Mouse (Mus musculus): Measurements from ENCODE around the gene Rbfox2. TPM values are rescaled to one million over a fixed set of nuclear protein-coding genes. Genes with fewer than 3 reads are reported as not detected.

The Rbfox2 gene
- total RNA-seq, 2 experiments from 2014 or later, result 239 to 256 TPM

DNA sequence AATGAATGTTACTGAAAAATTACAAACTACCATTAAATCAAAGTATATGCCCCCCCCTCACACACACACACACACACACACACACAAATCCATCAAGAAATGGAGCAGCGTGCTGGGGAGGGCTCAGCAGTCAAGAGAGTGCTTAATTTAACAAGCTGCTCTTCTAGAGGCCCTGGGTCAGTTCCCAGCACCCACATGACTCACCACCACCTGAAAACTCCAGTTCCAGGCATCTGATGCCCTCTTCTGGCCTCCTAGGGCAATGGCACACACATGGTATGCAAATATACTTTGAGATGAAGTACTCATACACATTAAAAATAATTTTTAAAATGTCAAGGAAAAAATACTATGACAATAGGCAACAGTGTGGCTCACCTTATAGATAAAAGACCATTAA, 120.7 kb downstream of the Rbfox2 start:
- DNase-seq, result no peak

DNA sequence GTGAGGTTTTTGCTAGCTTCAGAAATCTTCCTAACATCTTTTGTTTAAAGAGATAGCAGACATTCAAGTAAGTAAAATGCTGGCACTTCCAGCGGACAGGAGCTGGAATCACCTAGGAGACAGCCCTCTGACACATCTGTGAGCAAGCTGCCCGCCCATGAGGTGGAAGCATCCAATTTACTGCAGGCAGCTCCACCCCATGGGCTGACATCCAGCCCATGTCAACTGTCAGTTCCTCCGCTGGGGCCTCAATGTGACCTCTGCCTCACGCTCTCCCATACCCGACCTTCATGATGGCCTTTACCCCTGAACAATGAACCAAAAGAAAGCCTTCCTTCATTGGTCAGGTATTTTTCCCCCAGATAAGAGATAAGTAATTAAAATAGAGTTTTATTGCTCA, 121.2 kb downstream of the Rbfox2 start:
- DNase-seq, result no peak

DNA sequence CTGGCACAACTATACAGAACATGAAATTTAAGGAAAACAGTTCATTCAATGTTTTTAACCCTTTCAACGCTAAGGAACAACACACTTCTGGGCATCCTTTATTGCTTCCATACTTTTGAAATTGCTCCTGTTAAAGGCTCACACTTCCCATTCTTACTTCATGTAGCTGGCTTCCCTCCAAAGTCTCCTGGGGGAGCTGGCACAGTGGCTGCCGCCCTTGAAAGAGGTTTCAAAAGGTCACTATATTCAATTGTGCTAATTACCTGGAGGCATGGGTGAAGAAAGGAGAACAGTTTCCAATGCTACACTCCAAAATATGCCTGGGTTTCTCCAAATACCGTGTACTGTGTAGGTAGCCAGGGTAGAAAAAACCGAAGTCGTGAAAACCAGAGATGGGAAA, 124.0 kb downstream of the Rbfox2 start:
- DNase-seq, result no peak

DNA sequence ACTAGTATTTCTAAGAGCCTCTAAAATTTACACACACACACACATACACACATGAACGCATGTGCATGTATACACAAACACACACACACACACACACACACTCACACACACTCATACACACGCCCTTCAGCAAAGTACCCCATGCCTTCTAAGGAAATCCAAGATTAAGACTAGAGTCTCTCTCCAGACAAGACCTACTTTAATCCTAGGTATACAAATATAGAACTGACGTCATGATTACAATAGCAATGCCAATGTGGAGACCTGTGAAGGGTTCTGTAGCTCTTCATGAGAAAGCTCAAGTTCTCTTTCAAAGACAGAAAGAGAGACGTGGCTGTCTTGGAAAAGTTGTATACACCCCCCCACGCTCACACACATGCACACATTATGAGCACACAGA, 132.8 kb downstream of the Rbfox2 start:
- no peak for DNase-seq

DNA sequence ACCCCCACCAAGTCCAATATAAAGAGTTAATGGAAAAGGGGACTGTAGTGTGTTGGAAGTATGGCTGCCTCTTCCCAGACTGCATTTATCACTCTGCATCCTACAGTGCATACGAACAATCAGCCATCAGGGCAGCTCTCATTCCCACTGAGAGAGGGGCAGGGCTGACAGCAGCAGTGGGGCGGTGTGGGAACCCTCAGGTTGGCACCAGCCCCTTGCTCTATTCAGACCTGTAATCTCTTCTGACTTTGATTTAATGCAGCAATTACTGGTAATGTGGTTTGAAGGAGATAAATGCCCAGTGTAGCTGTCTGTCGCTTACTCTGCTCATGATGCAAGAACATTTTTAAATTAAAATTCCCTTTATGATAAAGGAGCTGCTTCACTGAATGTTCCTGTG, 134.4 kb downstream of the Rbfox2 start:
- DNase-seq, result no peak

DNA sequence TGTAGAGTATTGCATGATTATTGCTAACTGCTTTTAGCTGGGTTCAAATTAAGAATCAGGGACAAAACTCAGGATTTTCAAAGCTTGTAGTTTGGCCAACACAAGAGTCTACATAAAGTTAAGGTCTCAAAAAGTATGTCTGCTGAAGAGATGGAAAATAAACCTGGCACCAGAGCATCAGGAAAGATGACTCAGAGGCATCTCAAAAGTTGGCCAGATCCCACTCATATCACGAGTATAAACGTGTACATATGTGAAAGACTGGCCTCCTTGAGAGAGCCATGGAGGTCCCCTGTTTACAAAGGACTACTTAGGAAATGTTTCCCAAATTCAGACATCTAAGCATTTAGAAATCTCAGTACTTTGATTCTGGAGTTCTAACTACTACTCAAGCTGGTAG, 138.0 kb downstream of the Rbfox2 start:
- DNase-seq, result no peak

DNA sequence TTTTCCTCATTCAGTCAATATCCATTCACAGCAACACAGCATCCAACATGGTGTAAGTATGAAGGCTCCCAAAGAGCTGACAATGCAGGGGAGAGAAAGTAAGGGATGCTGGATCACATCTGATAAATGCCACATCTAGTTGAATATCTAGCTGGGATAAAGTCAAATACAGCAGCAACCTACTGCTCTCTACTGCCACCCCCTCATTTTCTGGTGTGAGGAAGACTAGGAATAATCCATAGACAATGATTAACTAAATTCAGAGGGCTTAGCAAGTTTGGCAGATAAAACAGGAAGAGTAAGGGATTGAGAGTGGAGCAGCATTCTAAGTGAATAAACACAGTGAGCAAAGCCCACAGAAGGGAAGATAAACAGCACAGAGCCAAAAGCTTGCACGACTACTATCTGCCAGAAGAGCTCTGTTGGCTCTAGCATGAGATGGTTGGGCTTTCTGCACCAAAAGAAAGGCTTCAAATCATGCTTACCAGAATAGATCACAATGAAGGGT, 140.5 kb downstream of the Rbfox2 start:
- no peak for DNase-seq

DNA sequence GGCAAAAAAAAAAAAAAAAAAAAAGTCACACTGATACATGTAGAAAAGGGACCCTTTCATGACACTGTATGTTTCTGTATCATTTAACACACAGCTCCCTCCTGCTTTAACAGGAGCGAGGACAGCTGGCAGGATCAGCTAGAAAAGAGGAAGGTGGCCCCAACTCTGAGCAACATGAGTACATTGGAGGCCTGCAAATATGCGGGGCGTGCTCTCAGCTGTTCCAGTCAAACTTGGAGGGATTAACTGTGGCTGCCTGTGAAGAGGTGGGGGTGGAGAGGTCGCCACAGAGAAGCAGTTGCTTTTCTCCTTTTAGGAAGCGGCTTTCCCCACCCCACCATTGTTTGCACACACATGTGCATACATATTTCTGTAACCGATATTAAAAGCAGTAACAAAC, 143.5 kb downstream of the Rbfox2 start:
- DNase-seq, result no peak

DNA sequence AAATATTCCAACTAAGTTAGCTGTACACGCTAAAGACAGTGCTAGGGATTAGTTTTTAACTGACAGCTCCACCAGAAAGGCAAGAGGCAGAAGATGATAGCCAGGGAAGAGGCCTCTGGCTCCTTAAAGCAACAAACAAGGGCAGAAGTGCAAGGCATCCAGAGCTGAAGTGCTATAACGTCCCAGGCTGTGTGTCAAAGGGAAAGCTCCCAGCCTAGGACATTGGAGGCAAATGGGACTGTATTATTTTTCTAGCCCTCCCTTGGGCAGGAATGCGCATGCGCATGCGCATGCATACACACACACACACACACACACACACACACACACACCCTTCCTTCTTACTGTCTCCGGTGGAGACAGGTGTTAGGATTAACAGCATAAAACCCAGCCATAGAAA, 143.9 kb downstream of the Rbfox2 start:
- DNase-seq, result no peak

DNA sequence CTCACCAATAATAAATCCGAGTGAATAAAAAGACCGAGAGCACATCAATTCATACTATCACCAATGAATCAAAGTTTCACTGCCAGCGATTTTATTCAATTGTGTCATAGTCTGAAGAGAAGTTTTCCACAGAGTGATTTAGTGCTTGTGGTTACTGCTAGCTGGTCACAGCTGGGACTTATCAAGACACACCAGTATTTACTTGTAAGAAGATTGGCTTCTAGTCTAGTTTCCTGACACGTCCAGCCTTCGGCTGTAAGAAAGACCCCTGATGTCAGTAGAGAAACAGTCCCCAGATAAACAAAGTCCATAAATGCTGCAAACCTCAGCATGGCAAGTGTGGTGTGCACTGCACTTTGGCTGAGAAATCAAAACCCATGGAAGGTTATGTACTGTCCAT, 145.4 kb downstream of the Rbfox2 start:
- no peak for DNase-seq

DNA sequence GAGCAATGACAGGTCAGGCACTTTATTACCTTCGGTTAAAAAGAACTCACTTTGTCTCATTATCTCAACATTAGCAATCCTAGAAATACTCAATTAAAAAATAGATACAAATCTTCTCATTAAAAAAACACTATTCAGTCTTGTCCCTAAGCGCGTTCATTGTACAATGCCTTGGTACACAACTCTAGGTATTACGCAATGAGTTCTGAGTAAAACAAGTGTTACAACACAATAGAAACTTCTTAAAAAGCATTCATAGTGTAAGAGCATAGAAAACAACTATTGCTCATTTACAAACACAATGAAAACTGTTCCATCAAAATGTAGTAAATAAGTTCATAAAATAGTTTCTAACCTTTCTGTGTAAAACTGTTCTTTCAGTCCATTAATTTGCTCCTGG, 146.0 kb downstream of the Rbfox2 start:
- DNase-seq, result no peak

DNA sequence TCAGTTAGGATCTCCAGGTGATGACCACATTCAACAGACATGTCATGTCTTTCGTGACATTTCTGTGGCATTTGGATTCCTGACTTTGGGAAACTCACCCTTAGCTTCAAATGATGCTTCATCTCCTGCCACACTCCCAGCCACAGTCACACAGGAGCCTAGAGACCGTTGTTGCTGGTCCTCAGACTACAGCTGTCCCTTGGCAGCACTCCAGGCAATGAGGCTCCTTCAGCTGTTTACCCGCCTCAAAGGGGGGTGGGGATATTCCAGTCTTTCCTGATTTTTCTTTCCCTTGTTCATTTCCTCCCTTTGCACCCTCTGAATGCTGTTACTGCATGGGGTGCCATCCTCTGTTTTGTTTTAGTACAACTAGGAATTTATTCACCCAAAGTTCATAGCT, 150.3 kb downstream of the Rbfox2 start:
- no peak for DNase-seq

DNA sequence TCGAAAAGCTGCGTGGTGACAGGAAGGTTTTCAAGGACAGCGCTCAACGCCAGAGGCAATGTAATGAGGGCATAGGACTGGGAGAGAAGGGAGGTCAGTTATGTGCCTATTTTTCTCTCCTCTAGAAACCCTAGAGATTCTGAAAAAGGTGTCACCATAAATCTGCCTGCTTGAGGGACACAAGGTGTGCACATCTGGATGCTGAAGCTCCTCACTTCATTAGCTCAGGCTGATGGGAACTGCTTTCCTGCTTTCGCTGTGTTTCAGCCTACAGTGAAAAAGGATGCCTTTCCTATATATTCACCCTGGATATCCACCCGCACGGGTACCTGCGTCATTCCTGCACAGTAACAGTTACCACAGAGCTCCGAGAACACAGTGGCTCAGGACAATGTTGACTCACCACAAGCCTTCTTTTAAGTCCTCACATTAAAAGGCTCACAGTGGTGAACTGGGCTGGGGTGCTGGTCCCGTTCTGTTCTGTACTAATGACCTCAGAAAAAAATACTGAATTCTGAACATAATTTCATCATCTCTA, 152.5 kb downstream of the Rbfox2 start:
- no peak for DNase-seq

DNA sequence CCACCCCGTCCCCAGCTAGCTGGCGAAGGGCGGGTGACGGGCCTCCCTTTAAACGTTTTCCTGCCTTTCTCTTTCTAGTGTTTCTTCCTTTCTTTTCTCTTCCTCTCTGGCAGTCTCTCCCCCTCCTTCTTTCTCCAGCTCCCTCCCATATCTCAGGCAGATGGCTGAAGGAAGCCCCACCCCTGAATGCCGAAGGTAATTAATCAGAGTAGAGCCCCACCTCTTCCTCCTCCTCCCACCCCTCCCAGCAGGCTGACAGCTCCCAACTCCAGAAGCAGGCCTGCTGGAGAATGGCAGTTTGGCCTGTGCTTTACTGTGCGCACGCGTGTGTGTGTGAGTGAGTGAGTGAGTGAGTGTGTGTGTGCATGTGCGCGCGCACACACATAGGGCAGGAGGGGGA, 153.2 kb downstream of the Rbfox2 start:
- peak; percentile 72 to 75 for DNase-seq

DNA sequence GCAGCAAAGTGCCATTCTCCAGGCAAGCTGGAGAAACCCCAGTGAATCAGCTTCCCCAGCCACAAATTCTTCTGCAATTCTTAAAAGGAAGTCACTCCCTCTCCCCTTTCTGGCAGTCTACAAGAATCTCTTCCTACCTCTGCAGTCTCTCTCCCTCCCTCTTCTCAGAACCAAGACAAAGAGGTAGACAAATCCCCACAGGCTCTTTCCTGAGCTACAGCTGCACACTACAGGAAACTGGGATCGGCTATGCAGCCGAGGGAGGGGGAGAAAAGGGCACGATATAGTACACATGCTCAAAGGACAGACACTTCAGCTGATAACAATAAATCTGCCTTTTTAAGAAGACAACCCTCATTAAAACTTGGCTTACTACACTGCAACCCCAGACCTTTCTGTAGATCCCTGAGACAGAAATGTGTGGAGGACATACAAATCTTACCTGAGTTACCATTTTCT, 153.7 kb downstream of the Rbfox2 start:
- DNase-seq, result no peak

DNA sequence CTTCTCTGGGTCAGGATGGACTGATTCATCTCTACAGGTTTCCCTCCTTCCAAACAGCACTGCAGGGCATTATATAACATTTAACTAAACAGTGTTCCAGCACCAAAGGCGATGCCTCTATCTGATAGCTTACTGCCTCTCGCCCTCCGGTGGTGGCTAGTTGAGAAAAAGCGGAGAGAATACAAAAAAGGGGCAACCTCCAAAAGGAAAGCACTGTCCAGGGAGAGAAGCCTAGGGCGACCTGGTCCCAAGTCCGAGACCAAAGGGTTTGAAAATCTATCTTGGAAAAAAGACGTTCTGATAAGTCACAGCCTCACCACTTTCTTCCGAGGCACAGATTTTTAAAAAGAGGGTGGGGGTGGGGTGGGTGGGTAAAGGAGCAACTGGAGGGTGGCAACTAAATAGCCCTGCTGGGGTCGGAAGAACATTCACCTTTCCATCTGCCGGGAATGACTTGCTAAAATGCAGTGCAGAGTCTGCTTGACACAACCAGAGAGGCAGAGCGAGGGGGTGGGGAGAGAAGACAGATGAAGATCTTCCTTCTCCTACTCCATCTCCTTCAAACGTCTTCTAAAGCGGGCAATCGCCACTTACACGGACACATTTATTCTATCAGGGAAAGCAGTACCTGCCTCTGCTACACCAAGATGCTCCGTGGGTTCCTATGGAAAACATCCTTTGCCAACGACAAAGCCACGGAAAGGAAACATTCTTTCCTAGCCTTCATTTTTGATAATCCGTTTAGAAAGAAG, 154.3 kb downstream of the Rbfox2 start:
- DNase-seq, result peak in 1 of 2 experiments; percentile 37

DNA sequence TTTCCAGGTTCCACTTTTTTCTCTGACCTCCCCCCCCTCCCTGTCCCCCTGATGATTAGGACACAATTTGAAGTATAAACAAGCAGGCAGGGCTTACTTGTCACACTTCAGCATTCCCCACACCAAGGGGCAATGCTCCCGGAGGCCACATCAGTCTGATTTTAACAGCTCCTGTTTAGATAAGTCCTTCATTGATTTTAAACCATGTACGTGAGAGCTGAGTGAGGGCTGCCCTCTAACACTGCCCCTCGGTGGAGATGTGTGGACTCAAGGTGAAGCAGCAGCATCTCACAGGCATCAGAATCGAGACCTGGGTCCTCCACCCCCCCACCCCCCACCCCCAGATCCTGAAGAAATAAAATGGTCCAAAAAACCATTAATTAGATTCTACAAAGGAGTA, 155.0 kb downstream of the Rbfox2 start:
- no peak for DNase-seq

DNA sequence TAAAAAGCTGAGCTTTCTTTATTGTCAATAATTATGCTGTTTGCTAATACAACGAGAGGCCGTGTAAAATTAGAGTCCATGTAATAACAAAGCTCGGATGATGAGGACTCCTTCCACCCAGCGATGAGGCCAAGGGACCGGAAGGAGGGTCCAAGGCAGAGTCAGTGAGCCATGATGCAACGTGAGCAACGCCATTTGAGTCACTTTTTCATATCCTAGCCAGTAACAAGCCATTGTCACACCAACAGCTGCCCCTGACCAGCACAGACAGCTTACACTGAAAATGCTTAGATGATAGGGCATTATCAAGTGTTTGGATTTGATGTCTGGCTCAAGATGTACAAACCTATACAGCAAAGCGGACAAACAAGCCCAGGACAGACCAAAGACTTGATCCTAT, 155.6 kb downstream of the Rbfox2 start:
- DNase-seq, result no peak

DNA sequence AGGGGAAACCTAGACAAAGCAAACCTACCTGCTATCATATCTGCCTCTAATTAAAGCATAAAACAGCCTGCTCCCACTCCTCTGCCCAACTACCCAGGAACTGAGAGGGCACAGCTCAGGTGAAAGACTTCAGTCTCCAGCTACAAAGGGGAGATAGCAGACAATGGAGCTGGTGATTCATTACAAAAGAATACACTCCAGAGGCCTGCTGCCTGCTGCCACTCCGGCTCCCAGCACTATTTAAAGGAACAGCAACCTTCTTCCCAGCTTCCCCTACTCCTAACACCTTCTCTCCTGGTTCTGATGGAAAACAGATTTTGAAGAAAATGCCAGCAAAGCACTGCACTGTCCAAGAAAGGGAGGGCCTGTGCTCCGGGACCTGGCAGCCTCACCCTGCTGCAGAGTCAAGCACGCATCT, 156.4 kb downstream of the Rbfox2 start:
- DNase-seq, result peak; percentile 24 to 34

DNA sequence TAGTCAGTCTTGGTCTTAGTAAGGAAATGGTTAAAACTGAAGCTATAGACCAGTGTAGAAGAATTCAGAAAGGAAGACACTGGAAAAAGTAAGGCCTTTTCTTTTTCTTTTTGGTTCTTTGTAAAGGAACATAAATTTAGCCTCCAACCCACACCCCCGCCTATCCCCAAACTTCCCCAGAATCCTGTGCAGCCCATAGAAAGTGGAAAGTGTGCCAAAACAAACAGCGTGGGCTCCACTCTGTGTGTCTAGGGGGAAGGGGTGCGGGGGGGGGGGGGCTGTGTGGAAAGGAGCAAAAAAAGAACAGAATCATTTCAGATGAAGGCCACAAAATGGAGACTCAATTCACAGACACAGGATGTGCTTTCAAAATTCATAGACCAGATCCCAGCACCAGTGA, 156.8 kb downstream of the Rbfox2 start:
- no peak for DNase-seq

DNA sequence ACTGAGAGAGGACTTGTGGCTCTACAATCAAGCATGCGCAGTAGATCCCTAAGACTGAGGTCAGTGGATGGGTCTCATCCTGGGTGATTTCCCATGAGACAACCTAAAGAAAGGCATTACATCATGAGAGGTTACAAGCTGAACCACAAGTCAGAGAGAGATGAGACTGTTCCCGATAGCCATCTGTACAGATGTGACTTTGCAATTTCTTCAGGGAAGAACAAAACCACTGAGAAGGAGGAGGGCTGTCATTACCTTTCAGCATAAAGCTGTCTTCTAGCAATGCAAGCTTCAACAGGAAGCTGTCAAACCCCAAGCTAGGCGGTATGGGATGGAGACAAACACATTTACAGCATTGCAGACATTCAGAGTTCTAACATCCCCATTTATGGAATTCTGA, 157.3 kb downstream of the Rbfox2 start:
- no peak for DNase-seq

DNA sequence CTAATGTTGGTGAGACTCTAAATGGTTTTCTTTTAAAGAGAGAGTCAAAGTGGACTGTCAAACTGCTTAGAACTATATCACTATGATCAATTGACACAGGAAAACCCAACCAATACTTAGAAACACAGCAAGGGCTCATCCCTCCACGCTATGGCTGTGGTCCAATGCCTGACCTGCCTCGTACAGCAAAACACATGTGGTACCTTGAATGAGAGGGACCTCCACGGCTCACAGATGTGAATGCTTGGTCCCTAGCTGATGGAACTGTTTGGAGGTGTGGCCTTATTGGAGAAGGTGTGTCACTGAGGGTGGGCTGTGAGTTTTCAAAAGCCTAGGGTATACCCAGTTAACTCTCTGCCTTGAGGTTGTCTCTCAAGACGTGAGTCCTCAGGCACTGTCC, 159.9 kb downstream of the Rbfox2 start:
- DNase-seq, result no peak

DNA sequence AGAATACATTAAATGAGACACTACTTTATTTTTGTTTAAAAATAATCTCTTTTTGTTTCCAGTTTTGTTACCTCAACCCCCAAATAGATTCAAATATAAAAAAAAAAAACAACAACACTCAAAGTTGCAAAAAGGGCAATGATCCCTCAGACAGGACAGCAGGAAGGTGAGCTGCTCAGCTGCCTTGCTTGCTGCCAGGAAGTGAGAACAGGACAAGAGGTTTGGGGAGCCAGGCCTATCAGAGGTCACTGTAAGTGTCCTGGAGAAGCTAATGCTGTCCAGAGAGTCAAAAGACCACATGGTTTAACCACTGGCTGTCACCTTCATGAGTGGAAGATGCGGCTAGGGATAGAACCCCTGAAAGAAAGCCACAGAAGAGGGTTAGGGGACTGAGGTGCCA, 161.8 kb downstream of the Rbfox2 start:
- no peak for DNase-seq

DNA sequence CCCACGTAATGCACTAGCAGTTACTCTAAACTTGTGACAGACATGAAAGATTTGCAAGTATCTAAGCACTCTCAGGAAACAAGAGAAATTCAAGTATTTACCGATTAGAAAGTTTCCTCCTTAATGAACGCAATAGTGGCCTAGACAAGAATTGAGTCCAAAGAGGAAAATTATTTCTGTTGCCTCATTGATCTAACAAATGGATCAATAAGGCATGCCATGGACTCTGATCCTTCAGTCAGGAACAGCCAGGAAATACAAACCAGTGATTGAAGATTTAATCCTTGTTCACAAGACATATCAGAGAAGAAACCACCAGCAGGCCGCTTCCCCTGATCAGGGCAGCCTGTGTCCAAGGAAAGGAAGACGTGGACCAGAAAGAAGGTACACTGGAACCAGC, 164.0 kb downstream of the Rbfox2 start:
- no peak for DNase-seq

All from layer of hippocampus, postnatal 36 days (tissue).